Mouse (Mus musculus) left cerebral cortex, postnatal 36 days (tissue): ENCODE results near the gene Srpr. TPM values are rescaled to one million over a fixed set of nuclear protein-coding genes. Genes with fewer than 3 reads are reported as not detected.

Experiments used
- DNase-seq, 2 experiments: peaks; one replicate each; pipeline ENCODE4 v3.0.0; 2021 to 2022; ENCODE audit warnings: low spot score in 2 of 2, mixed read lengths in 1 of 2
- intact Hi-C: fragments of 180-260 bp; cut with DNase I; formaldehyde crosslinking; loops from one replicate; pipeline ENCODE4 v1.15.1; 2025
- total RNA-seq, 2 experiments: library from RNA; stranded (reverse); gene quantifications; 2 replicates each; pipeline ENCODE4 v1.2.3; 2021

Gene Srpr
- 10 to 100 TPM; 61.3 to 65.0 TPM for total RNA-seq

DNA sequence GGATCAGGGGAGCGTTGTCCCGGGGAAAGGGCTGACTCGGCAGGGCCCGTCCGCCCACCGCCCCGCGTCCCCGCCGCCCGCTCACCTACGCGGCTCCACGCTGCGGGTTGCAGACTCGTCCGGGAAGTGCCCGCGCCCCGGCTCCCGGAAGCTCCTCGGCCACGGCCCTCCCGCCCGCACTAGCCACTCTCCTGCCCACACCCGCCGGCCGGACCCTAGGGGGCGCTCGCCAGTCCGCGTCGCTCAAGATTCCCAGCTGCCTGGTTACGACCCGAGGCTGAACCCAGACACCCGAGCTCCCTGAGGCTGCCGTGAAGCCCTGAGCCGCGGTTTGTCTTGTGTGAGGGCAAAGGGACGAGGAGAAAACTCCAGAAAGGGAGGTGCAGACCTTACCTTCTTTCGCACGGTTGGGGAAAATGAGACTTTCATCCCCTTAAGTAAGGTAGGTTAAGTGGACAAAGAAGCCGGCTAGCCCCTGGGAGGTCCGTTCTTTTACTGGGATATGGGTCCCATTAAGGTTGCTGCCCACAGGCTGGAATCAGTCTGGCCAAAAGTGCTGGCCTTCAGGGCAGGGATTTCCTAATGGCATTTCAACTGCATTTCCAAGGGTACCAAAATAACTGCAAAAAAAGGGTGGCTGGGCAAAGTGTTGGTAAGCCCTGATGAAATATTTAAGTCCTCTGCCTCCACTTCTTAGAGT, at the start of gene Srpr, which contains the start of gene Tirap:
Srpr (plus strand) TSS at position 404 of the 700 bp plus-strand sequence.
Tirap (minus strand) TSS at position 520 of the 700 bp plus-strand sequence.
- intact Hi-C loops, result no loop called here
- peak; percentile 72 to 76 for DNase-seq

DNA sequence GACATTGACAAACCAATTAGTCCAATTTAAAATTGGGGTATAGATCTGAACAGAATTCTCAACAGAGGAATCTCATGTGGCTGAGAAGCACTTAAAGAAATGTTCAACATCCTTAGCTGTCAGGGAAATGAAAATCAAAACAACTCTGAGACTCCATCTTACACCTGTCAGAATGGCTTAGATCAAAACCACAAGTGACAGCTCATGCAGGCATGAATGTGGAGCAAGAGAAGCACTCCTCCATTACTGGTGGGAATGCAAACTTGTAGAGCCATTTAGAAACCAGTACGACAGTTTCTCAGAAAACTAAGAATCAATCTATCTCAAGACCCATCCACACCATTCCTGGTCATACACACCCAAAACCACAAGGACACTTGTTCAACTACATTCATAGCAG, 47.1 kb upstream of the Srpr start:
- intact Hi-C loops, result no loop called here
- no peak for DNase-seq

DNA sequence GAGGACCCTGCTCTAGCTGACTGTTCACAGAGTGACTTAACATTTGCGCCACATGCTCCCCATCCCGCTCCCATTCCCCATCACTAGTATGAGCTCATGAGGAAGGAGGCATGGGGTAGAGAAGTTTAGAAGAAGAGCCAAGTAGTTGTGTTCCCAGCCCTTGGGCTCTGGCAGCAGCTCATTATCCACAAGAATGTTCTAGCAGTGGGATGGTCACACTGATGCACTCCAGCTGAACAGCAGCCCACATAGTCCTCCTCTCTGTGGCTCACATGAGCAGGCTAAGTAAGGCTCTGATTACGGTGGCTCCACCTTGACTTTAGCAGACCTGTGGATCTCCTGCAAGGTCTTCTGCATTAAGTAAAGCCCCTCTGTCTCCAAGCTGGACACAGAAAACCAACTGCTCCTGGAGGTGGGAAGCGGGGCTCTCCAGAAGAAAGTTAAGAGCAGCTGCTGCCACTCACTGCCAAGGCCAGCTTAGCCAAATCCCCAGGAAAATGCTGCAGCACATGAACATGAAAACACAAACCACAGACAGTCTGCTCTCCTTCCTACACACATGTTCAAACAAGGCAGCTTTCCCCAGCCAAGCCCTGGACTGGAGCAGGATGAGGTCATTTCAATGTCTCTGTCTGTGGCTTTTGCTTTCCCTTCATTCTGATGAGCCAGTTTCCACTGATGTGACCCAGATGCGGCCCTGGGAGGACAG, 43.8 kb upstream of the Srpr start:
- DNase-seq, result peak in 1 of 2 experiments; percentile 46
- intact Hi-C loops, result no loop called here

DNA sequence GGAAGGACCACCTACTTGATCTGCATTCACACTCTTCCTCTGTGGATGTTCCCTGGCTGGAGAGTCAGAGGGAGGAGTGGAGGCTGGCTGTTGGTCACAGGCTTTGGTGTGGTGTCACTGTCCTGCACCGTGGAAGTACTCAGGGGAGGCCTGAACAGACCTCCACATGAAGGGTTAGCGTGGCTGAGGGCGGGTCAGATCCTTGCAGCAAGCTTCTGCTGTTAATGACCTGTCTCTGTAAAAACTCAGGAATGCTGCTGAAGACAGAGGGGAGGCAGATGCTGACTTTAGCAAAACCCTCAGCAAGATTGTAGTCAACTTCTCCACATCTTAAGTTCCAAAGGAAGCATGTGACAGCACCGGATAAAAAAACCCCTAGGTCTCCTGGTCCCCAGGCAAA, 43.1 kb upstream of the Srpr start:
- no peak for DNase-seq
- intact Hi-C loops, result no loop called here

DNA sequence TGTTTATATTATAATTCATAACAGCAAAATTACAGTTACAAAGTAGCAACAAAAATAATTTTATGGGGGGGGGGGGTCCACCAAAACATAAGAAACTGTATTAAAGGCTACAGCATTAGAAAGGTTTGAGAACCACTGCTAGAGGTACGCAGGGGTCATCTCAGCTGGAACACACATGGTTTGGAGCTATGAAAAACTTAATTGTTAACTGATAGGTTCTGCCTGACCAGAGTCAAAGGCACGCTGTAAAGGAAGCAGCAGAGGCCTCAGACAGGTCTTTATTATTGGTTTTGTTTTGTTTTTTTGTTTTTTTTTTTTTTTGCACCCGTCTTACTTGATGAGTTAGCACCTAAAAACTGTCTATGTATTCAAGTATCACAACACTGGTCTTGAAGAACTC, 41.5 kb upstream of the Srpr start:
- no peak for DNase-seq
- intact Hi-C loops, result no loop called here

DNA sequence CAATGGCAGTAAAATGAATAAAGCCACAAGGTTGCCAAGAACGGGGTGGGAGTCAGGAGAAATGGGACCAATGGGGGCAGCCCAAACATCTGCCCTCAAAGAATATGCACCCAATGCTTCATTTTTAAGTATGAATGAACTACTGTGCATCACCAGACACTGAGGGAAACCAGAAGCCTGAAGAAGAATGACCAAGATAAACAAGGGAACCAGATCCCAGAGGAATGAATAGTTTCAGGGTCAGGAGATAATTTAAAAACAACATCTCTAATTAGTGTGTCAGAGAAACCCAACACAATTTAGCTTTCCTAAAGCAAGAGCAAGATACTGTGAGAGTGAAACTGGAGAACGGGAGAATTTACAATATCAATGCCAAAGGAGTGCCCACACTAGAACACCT, 39.3 kb upstream of the Srpr start:
- intact Hi-C loops, result loop anchor here (5.0 to 10.0 kb wide), 3 partner anchors 43 to 1896 kb away; partner anchors contain the start of gene St3gal4
- DNase-seq, result no peak

DNA sequence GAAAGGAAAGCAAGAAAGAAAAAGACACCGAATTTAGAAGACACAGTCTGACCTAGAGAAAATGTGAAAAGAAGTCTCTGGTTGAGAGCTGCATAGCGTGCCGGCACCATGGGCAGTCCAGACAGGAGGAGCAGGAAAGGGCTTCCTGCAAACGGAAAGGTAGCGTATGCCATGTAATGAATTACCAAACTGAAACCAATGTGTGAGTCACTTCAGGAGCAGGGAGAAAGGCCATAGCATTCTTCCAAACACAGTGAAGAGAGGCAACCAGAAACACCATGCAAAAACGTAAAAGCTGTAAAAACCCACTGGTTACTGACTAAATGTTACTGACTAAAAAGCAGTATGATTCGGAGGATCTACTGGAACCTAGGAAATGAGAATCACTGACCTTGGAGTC, 38.3 kb upstream of the Srpr start:
- intact Hi-C loops, result loop anchor here (5.0 to 10.0 kb wide), 3 partner anchors 44 to 1897 kb away; partner anchors contain the start of gene St3gal4

DNA sequence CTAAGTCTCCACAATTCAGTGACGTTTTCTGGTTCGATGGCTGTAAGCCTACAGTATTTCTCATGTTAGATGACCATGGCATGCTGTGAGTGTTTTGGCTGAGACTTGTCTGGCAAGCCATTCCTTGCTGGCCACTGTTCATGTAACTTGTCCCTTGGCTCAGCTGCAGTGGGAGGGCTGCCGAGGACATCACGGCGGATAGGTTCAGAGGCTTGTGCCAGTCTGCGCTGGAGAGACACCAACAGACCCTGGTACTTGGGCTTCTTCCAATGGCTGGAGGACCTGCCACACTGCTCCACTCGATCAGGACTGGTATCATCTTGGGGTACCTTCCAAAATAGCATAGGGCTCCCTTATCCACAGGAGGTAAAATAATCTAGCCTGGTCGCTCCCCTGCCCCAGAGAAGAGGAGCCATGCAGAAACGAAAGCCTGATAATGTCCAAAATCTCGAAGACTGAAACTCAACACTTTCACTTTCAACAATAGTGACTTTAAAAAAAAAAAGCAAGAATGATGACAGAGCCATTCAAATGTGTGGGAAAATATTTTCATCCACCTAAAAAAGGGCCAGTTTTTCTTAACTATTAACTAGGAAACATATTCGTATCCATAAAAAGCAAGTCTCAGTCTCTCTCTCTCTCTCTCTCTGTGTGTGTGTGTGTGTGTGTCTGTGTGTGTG, 36.8 kb upstream of the Srpr start:
- DNase-seq, result peak; percentile 24 to 30
- intact Hi-C loops, result loop anchor here (5.0 to 10.0 kb wide), 3 partner anchors 46 to 1898 kb away; partner anchors contain the start of gene St3gal4

More for the DNA sequence above, 38.3 kb upstream of the Srpr start:
- DNase-seq, result no peak

DNA sequence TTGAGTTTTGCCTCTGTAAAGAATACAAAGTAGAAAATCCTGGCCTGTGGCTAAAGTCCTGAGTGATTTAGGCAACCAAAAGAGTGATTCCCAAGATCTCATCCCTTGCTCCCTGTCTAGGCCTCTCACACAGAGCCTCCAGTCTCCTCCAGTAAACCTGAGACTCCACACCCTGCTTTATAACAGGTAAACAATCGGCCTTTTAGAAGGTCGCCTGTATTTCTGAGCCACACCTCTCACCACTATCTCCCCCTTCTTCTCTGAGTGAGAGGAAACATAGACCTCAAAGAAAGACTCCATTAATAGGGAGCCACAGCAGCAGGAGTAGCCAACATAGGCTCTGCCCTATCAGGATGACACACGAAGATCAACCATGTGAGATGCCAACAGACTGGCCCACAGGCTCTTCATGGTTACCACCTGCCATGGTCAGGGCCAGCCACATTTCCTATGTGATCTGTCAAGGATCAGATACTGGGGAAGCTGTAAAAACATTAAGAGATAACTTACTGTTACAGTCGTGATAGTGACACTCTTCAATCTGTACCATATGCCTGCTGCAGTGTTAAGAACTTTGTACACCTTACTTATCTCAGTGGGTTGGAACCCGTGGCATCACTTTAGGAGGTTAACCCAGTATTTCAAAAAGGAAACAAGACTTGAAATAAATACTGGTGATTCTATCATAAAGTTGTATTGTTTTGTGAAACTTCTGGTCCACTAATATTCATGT, 35.7 kb upstream of the Srpr start:
- intact Hi-C loops, result loop anchor here (5.0 to 10.0 kb wide), 3 partner anchors 47 to 1900 kb away; partner anchors contain the start of gene St3gal4
- DNase-seq, result no peak

DNA sequence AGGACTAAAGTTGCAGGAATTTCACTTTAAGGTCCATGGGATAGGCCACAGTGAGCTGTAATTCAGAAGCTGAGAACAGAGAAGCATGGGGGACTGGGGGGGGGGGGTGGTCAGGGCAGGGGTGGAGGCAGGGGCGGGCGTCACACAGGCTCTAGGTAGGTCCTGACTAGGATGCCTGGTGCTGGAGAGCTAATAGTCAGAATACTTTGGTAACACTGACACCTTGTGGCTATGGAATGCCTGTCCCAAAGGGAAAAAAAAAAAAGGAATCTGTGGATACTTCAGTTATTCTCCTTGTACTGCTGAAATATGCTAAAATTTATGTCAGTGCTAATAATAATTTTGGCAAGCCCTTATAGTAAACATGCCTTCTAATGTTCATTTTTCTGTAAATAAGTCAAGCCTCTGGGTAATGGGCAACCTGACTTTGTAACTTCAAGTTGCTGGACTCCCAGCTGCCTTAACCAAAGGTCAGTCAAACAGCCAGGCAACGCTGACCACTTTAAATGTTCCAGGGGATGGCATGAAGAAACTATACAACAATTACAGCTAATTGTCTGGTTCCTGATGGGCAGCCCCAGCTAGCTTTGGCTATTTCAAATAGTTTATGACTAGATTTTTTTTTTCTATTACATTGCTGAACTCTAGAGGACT, 33.7 kb upstream of the Srpr start:
- intact Hi-C loops, result loop anchor here (2.0 to 10.0 kb wide), 3 partner anchors 135 to 1901 kb away; no protein-coding TSS in a partner anchor
- no peak for DNase-seq

DNA sequence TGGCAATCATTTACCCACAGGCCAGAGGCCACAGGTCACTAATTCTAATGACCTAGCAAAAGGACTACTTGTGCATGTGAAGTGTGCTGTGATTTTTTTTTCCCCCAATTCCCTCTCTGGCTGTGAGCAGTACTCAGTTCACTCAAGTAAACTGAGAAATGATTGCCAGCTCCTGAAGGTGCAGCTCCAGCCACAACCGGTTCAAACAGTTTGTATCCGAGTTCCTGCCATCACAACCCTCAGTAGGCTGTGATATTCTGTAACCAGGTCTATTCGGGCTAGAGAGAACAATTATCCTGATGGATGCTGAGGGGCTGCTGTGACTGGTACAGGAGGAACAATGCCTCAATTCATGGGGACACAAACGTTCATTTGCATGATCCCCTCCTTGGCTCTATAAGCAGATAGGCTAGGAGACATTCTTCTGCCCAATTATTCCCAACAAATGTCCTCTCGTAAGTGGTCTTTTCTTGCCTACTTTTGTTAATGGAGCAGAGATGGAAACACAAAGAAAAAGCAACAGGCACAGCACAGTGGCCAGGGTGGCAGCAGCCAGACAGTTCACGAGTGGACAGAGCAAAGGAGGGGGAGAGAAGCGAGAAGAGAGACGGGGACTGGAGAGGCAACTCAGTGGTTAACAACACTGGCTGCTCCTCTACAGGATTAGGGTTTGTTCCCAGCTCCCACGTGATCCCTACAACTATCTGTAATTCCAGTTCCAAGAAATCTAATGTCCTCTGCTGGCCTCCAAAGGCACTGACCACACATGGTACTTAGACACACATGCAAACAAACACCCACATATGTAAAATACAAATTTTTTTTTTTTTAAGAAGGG, 33.0 kb upstream of the Srpr start:
- no peak for DNase-seq
- intact Hi-C loops, result loop anchor here (2.0 to 10.0 kb wide), 3 partner anchors 136 to 1902 kb away; no protein-coding TSS in a partner anchor

DNA sequence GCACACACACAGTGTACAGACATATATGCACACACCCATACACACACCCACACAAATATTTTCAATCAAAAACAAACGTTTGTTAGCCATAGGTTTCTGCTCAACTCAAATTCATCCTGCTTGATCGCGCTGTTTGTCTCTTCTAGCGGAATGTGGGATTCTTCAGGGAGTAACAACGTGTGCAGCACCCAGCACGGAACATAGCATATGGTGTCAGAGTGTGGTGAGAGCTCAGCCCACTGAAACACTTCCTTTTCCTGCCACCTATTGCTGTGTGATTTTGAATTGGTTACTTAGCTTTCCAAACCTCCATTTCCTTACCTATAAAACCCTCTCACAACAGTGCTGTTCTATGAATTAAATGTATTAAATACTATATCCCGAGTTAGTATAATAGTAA, 29.9 kb upstream of the Srpr start:
- intact Hi-C loops, result no loop called here
- DNase-seq, result no peak

DNA sequence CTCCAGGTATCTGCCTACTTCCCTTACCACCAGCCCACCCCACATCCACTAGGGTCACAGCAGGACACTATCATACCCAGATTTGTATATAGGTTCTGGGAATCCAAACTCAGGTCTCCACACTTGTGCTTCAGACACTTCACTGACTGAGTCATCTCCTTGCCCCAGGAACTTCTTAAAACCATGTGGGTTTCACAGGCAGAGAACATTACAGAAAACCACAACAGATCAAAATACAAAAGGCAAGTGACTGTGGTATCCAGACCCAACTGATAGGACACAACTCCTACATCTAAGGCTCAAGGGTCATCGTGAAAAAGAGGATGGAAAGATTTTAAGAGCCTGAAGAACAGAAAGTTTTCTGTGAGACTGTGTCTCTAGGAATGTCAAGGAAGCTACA, 26.6 kb upstream of the Srpr start:
- DNase-seq, result no peak
- intact Hi-C loops, result no loop called here

DNA sequence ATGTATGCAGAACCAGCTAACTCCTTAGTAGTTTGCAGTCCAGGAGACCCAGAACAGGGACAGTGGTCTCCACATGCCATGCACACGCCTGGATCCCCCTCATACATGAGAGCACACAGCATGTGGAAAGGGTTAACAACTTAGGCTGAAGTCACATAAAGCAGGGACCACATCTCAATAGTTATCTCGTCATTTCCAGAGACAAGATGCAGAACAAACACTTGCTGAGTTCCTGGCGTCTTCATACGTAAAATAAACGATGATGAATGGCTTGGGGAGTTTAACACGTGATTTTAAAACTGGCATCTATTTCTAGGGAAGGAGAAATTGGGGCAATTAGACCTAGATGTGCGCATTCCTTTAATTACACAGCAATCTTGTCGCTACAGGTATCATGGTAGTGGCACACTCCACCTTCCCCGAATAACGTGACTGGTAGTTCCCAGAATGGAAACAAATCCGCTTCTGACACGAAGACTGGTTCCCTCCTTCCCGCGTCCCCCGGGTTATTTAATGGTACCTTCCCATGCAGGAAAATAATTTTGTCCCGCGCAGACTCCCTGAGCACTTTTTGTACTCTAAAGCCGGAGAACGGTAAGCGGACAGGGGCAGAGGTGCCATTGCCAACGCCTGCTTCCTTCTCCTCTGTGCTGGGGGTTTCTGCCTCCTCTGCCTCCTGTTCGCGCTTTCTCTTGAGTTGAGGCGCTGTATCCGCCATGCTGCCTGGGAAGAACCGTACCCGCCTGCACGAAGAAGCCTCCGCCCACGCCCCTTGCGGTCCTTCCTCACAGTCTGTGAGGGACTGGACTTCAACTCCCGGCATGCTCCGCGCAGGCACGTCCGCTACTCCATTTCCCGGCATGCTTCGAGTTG, 24.5 kb upstream of the Srpr start, which contains the start of gene Dcps:
Dcps (minus strand) TSS at position 811 of the 873 bp plus-strand sequence.
- peak; percentile 97 for DNase-seq
- intact Hi-C loops, result no loop called here

DNA sequence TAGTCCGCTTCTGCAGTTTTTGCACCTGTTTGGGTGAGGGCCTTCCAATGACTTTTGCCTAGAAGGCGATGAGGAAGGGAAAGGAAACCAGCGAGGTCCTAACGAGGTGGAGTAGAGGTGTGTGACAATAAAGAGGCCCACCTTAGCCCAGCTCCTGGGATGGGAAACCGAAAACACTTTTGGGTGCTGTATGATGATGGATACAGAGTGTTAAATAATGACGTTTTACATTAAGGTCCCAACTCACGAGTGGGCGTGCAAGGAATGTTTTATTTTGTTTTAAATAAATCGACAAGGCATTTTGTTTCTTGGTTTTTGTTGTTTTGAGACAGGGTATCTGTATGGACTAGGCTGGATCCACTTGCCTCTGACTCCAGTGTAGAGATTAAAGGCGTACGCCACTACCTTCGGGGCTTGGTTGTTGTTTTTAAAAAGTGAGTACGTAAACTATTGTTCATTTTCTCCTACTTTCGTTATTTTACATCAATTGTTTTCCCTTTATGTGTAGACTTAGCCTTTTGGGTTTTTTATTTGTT, 23.8 kb upstream of the Srpr start:
- intact Hi-C loops, result no loop called here

DNA sequence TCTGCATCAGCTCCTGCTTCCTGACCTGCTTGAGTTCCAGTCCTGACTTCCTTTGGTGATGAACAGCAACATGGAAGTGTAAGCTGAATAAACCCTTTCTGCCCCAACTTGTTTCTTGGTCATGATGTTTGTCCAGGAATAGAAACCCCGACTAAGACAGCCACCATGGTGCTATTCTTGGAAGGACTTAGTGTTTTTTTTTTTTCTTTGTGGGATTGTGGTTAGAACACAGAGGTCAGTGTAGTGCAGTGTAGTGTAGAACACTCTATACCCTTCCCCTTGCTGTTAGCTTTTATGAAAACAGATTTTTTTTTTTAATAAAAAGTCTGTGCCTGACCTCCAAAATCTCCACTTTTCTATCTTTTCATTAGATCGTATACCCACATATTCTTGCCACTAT, 17.1 kb upstream of the Srpr start:
- DNase-seq, result no peak
- intact Hi-C loops, result no loop called here

More for the DNA sequence above, 23.8 kb upstream of the Srpr start:
- DNase-seq, result no peak

DNA sequence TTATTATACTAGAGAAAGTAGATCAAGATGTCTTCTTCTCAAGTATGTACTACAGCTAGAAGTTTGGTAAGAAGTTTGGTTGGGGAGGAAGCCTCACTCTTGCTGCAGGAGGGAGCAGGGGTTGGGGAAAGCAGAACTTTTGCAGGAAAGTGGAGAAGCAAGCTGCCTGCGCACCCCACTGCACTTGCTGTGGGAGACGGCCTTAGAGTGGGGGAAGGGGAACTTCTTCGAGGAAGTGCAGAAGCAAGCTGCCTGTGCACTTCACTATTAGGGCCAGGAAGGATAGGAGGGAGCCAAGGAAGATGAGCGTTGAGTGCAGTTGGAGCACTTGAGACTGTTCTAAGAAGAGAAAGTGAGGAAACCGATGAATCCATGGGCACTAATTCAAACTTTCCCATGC, 16.6 kb upstream of the Srpr start:
- intact Hi-C loops, result no loop called here
- DNase-seq, result no peak
